Mouse (Mus musculus): ENCODE results near the gene Fam222b.

GRCm38 (mm10) chr11:78163681-78164603, 69.5 kb downstream of the Fam222b start:
- TF ChIP-seq CTCF (IDR thresholded peaks at IDR 0.05; ENCODE audit: borderline replicate concordance, extremely low read depth, insufficient read depth, insufficient read length) (no peak), POLR2A (IDR thresholded peaks at IDR 0.05; ENCODE audit: borderline replicate concordance, extremely low read depth, insufficient read depth, insufficient read length, poor library complexity, severe bottlenecking) (no peak; the same call in 1 of the 2 replicates)
